Comparison of ENCODE assay signal across 17 mouse cellular contexts in the genomic region with DNA sequence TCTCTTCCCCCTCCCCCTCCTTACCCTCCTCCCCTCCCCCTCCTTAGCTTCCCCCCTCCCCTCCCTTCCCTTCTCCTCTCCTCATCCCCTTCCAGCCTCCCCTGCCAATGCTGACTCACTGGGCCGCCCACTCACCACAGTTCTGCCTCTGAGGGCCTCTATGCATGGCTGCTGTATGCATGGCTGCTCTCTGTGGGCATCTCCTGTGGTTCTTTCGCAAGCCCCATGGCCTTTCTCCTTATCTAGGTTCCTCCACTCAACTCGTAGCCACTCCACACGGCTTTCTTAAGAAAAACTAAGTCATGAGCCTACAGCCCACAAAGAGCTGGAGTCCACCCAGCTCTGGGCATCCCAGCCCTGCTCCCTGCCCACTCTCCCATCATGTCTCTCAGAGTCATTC.
A peak's percentile ranks its signal among the peaks of the same experiment; 100 is the strongest.
DNase-seq lines count a peak whose midpoint lies in the region; ATAC-seq and TF ChIP-seq lines count a peak whose summit lies in the region.
"Had no signal": no experiment of that assay in that cellular context is flagged by ENCODE, and none has a peak within 500 bp of the region (broad histone marks: within the 10 kb centered on the region; RNA-seq: fewer than 3 reads in every experiment).

No protein-coding gene starts in this region.

- 75% methylated on average over 4 of the region's 4 CpGs for WGBS in hindbrain, embryonic 10.5 days

- peaks cover 25% of the 10 kb centered on the region for H3K4me1 ChIP-seq in hindbrain, embryonic 10.5 days (replicated peaks)
- H3K4me1 ChIP-seq: intestine, embryonic 15.5 days; limb, embryonic 15.5 days had no signal

- ATAC-seq in Patski: peak; percentile 42
- no peak for ATAC-seq in activated CD4-positive, CD25-positive, alpha-beta regulatory T cell, adult 4 months
- ATAC-seq: forebrain, embryonic 13.5 days; intestine, embryonic 15.5 days had no signal

- no peak overlapping the region for H3K27ac ChIP-seq in hindbrain, embryonic 10.5 days
- H3K27ac ChIP-seq: forebrain, embryonic 13.5 days; intestine, embryonic 15.5 days; limb, embryonic 15.5 days; midbrain, embryonic 12.5 days; neural tube, embryonic 13.5 days had no signal

- no peaks in the 10 kb centered on the region for H3K36me3 ChIP-seq in hindbrain, embryonic 10.5 days
- H3K36me3 ChIP-seq: intestine, embryonic 15.5 days; limb, embryonic 15.5 days; midbrain, embryonic 12.5 days; neural tube, embryonic 13.5 days had no signal

- no peaks in the 10 kb centered on the region for H3K9me3 ChIP-seq in hindbrain, embryonic 10.5 days
- H3K9me3 ChIP-seq: forebrain, embryonic 13.5 days; intestine, embryonic 15.5 days; limb, embryonic 15.5 days; midbrain, embryonic 12.5 days; neural tube, embryonic 13.5 days had no signal

- TF ChIP-seq CTCF in Patski (IDR thresholded peaks at IDR 0.05): no peak

- DNase-seq in frontal cortex, adult 2 months (ENCODE audit: extremely low spot score in 1 of 2, low spot score in 1 of 2): peak; percentile 28 to 68
- DNase-seq in frontal cortex, postnatal 14 days (ENCODE audit: low spot score in 2 of 2): no peak
- DNase-seq in 3134 (ENCODE audit: extremely low read depth, insufficient read length, low spot score) (peak; percentile 39), Patski (ENCODE audit: low read depth, low spot score) (peak; percentile 59)
- peak; percentile 32 for DNase-seq in lung, postnatal 25 days (ENCODE audit: low spot score)
- DNase-seq in adrenal gland, postnatal 10 days: no peak
- DNase-seq in hindbrain, embryonic 10.5 days (ENCODE audit: low spot score): no peak
- DNase-seq: embryo, embryonic 11 days; heart, adult 18-20 months; heart, postnatal 36 days; thymus, adult 2 months had no signal

- H3K27me3 ChIP-seq in Patski: no peaks in the 10 kb centered on the region
- H3K27me3 ChIP-seq in hindbrain, embryonic 10.5 days (ENCODE audit: insufficient read depth, poor library complexity, severe bottlenecking): no peaks in the 10 kb centered on the region
- H3K27me3 ChIP-seq: forebrain, embryonic 13.5 days; intestine, embryonic 15.5 days; limb, embryonic 15.5 days; midbrain, embryonic 12.5 days; neural tube, embryonic 13.5 days had no signal

- CTCF ChIA-PET in Patski (lab: Charles Lee): no interaction called here

- in situ Hi-C loops in Patski (cut with MboI; ENCODE audit: low pct_unique_long_range_greater_than_20kb): no loop called here

- H3K4me3 ChIP-seq in hindbrain, embryonic 10.5 days: no peak overlapping the region
- H3K4me3 ChIP-seq: forebrain, embryonic 13.5 days; intestine, embryonic 15.5 days; limb, embryonic 15.5 days; midbrain, embryonic 12.5 days; neural tube, embryonic 13.5 days had no signal

- POLR2A ChIA-PET in Patski (lab: Charles Lee): no interaction called here

Comparison
In these comparisons a context has a peak if more than half of its experiments do, and no peak if none do; other contexts are left out.
1. DNase-seq: peak in frontal cortex, adult 2 months (2 of 2), 3134 (single experiment), Patski (single experiment) and lung, postnatal 25 days (single experiment); none in frontal cortex, postnatal 14 days (0 of 2), adrenal gland, postnatal 10 days (single experiment) and hindbrain, embryonic 10.5 days (single experiment).